Mouse (Mus musculus) liver, postnatal 0 days (tissue): ENCODE measurements at regions not wholly inside any gene's neighbourhood (a gene's known extent, or its start where the extent isn't known, plus 50 kb on each side); places are given as distances from the start of the nearest gene placed in this dataset.

ENCODE experiments used
- ATAC-seq: fragments of 200-750 bp; cut with Nextera tagmentation; 2 replicates; pipeline ENCODE4 v1.8.0; 2017; ENCODE audit warnings: mild to moderate bottlenecking, moderate library complexity
- DNase-seq: peaks from one replicate; pipeline ENCODE4 v3.0.0-alpha.2; 2016
- H3K27ac ChIP-seq: fragments of 300-500 bp; sonication (generic); 2 replicates; pipeline ENCODE4 v1.5.1; 2014; ENCODE audit warnings: antibody characterized with exemption, moderate library complexity, mild to moderate bottlenecking, low read depth
- H3K27me3 ChIP-seq: fragments of 300-500 bp; sonication (generic); 2 replicates; pipeline ENCODE4 v1.6.1; 2014; ENCODE audit warnings: low read length, control low read depth, mixed read lengths; ENCODE audit not compliant: insufficient read depth
- H3K36me3 ChIP-seq: fragments of 300-500 bp; sonication (generic); replicated peaks from 2 replicates; pipeline ENCODE4 v1.6.1; 2014; ENCODE audit warnings: mild to moderate bottlenecking, control low read depth, low read length, moderate library complexity, mixed read lengths; ENCODE audit not compliant: insufficient read depth
- H3K4me1 ChIP-seq: fragments of 300-500 bp; sonication (generic); 2 replicates; pipeline ENCODE4 v1.6.1; 2014; ENCODE audit warnings: antibody characterized with exemption, mild to moderate bottlenecking, control low read depth; ENCODE audit not compliant: insufficient read depth
- H3K4me2 ChIP-seq: fragments of 300-500 bp; sonication (generic); 2 replicates; pipeline ENCODE4 v1.6.1; 2014; ENCODE audit warnings: low read depth, mild to moderate bottlenecking, low read length, moderate library complexity, mixed read lengths
- H3K4me3 ChIP-seq: fragments of 300-500 bp; sonication (generic); 2 replicates; pipeline ENCODE4 v1.5.1; 2014; ENCODE audit warnings: low read depth, low read length
- H3K9ac ChIP-seq: fragments of 300-500 bp; sonication (generic); replicated peaks from 2 replicates; pipeline ENCODE4 v1.6.1; 2014; ENCODE audit warnings: mild to moderate bottlenecking, moderate library complexity
- H3K9me3 ChIP-seq: fragments of 300-500 bp; sonication (generic); 2 replicates; pipeline ENCODE4 v1.6.1; 2016; ENCODE audit warnings: mild to moderate bottlenecking, control low read depth, low read length, mixed read lengths
- CTCF ChIP-seq: sonication (generic); IDR thresholded peaks from 2 replicates; pipeline ENCODE4 v1.5.1; 2016; ENCODE audit warnings: antibody characterized with exemption, low read depth
- EP300 ChIP-seq: IDR thresholded peaks from 2 replicates; pipeline ENCODE4 v1.6.1; 2016; ENCODE audit warnings: antibody characterized with exemption, low read depth, mild to moderate bottlenecking
- WGBS: fragments of 180-500 bp; shearing (Covaris S2); extraction: QIAGEN DNeasy Blood & Tissue Kit; methylation state at CpG from one replicate; pipeline ENCODE4 v1.1.7; 2014; ENCODE audit not compliant: insufficient replicate concordance; 5-methylcytosine and 5-hydroxymethylcytosine counted together

DNA sequence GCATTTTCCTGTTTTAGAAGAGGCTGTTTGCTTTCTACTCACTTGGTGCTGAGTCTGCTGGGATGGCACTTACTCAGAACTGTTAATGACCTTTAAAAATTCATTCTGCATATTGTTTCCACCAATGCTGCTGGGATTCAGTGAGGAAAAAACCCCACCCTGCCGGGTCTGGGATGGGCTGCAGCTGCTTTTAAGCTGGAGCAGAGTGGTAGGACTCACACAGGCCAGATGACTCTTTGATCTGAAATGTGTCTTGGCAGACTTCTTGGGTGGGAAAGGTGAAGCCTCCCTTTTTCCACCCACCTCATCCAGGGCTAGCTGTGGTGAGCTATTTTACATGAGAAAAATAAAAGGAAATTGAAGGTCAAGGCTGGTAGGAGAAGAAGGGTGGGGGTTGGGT lies 56.4 kb upstream of the Ddhd1 start:
- 50% methylated on average over 1 of the region's 1 CpGs for WGBS
- Histone ChIP-seq H3K9ac (no peak overlapping the region), H3K36me3 (no peaks in the 10 kb centered on the region), H3K9me3 (no peaks in the 10 kb centered on the region), H3K4me2 (no peak overlapping the region), H3K4me3 (no peak overlapping the region), H3K27ac (no peak overlapping the region), H3K4me1 (no peaks in the 10 kb centered on the region), H3K27me3 (no peaks in the 10 kb centered on the region)
- no peak for ATAC-seq
- DNase-seq, result no peak
- TF ChIP-seq CTCF, result no peak
- TF ChIP-seq EP300, result no peak

- no peak for TF ChIP-seq EP300
- no peak for TF ChIP-seq CTCF
- Histone ChIP-seq H3K4me1 (no peaks in the 10 kb centered on the region), H3K4me3 (no peak overlapping the region), H3K36me3 (no peaks in the 10 kb centered on the region), H3K9me3 (no peaks in the 10 kb centered on the region), H3K27ac (no peak overlapping the region), H3K27me3 (no peaks in the 10 kb centered on the region), H3K4me2 (no peak overlapping the region), H3K9ac (no peak overlapping the region)
- DNase-seq (no peak), ATAC-seq (no peak)
These were observed 56.8 kb upstream of the Ddhd1 start for GRCm38 (mm10) chr14:45714786-45715185.

DNA sequence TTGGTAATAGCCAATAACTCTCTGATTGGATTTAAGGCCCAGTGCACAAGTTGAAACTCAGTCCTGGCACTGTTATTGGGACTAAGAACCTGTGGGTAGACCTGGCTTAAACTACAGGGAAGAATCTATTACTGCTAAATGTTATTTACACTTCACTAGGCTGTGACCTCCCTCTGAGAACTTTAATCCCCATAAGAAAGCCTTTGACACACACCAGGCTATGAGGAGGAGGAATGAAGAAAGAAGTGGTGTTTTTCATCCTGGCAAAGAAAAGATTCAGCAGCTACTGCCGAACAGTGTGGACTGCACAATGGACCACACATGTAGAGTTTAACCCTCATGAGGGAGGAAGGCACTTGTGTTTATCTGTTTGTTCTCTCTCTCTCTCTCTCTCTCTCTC lies 58.2 kb upstream of the Ddhd1 start:
- no peak overlapping the region for H3K27ac ChIP-seq
- no peaks in the 10 kb centered on the region for H3K9me3 ChIP-seq
- ATAC-seq (no peak), DNase-seq (no peak)
- no peaks in the 10 kb centered on the region for H3K4me1 ChIP-seq
- no peak overlapping the region for H3K9ac ChIP-seq
- H3K4me2 ChIP-seq, result no peak overlapping the region
- no peak overlapping the region for H3K4me3 ChIP-seq
- no peaks in the 10 kb centered on the region for H3K27me3 ChIP-seq
- TF ChIP-seq CTCF (no peak), EP300 (no peak)
- no peaks in the 10 kb centered on the region for H3K36me3 ChIP-seq
- WGBS, result 71% methylated on average over 1 of the region's 1 CpGs

DNA sequence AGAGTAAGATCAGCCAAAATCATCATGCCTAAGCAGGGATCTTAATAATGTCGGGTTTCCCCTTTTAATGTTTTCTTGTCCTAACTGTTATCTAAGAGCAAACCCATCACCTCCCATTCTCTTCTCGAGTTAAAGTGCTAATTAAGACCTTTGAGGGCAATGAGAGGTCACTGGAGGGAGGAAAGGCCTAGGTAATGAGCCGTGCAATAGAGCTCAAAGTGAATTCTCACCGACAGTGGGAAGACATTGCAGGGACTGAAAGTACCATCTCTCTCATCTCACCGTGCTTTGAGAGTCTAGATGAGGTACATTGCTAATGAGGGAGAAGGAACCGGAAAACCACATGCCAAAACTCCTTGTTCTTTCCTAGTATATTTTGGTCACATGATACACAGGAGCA lies 64.9 kb upstream of the Ddhd1 start:
- Histone ChIP-seq H3K9ac (no peak overlapping the region), H3K4me3 (no peak overlapping the region), H3K27ac (no peak overlapping the region), H3K4me1 (no peaks in the 10 kb centered on the region), H3K9me3 (no peaks in the 10 kb centered on the region), H3K4me2 (no peak overlapping the region), H3K36me3 (no peaks in the 10 kb centered on the region), H3K27me3 (no peaks in the 10 kb centered on the region)
- DNase-seq (no peak), ATAC-seq (no peak)
- 54% methylated on average over 6 of the region's 6 CpGs for WGBS
- TF ChIP-seq EP300, result no peak
- TF ChIP-seq CTCF, result no peak

DNA sequence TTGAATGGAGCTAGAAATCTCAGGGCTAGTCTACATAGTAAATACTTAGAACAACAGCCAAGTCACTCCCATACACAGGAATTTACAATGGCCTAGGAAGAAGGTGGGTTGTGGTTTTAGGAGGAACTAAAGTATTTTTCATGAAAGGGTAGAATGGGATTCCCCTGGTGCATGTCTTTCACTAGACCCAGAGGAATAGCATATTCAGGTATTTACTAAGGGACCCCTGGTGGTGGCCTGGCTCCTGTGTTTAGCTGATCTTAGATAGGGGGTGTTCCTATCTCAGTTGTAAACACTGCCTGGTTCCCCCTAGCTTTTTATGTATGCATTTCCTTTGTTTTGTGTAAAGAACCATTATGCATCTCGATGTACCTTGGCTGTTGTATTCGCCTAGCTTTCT lies 66.4 kb upstream of the Ddhd1 start:
- H3K27ac ChIP-seq, result no peak overlapping the region
- H3K36me3 ChIP-seq, result no peaks in the 10 kb centered on the region
- 63% methylated on average over 2 of the region's 2 CpGs for WGBS
- ATAC-seq, result no peak
- H3K27me3 ChIP-seq, result no peaks in the 10 kb centered on the region
- no peak for TF ChIP-seq CTCF
- TF ChIP-seq EP300, result no peak
- H3K9me3 ChIP-seq, result no peaks in the 10 kb centered on the region
- H3K4me1 ChIP-seq, result no peaks in the 10 kb centered on the region
- no peak overlapping the region for H3K4me3 ChIP-seq
- H3K9ac ChIP-seq, result no peak overlapping the region
- H3K4me2 ChIP-seq, result no peak overlapping the region
- no peak for DNase-seq

DNA sequence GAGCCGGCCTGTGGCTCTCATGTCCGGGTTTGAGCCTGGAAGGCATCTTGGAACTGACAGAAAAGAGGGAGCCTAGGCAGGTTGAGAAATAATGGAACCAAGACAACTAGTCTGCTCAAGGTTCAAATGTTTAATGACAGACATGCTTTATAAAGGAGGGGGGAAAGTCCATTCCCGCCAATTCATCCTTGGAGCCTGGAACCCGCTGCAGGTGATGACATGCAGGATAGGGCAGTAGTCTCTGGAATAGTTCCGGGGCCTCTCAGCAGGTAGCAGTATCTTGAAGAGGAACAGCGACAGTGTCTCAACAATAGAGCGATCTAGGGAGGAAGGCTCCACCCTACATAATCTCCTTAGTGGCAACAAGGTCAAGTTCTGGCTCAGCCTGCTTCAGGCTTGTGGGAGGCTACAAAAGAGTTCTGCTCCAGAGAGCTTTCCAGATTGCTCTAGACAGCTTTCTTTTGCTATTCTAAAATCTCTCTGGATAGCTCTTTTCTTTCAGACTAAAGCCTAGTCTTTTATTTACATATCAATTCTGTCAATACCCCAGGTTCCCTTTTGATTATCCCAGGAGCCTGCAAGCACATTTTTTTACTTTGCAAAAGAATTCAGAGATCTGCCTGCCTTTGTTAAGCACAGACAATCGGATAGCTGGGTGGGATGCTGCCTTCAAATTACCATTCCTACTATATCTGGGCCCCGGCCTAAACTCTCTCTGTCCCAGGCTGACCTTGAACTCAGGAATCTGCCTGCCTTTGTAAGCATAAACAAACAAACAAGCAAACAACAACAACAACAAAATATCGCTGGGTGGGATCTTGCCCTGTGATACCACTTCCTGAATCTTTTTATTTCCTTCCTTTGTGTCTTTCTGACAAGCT lies 76.8 kb upstream of the Ddhd1 start:
- TF ChIP-seq EP300, result no peak
- TF ChIP-seq CTCF, result no peak
- H3K27me3 ChIP-seq, result no peaks in the 10 kb centered on the region
- no peak overlapping the region for H3K27ac ChIP-seq
- H3K4me2 ChIP-seq, result no peak overlapping the region
- WGBS, result 68% methylated on average over 10 of the region's 10 CpGs
- no peak overlapping the region for H3K9ac ChIP-seq
- no peaks in the 10 kb centered on the region for H3K4me1 ChIP-seq
- H3K9me3 ChIP-seq, result no peaks in the 10 kb centered on the region
- no peak for ATAC-seq
- H3K4me3 ChIP-seq, result no peak overlapping the region
- no peaks in the 10 kb centered on the region for H3K36me3 ChIP-seq
- DNase-seq, result no peak
